Mouse (Mus musculus): ENCODE measurements at regions not wholly inside any gene's neighbourhood (a gene's known extent, or its start where the extent isn't known, plus 50 kb on each side); places are given as distances from the start of the nearest gene placed in this dataset.

GRCm38 (mm10) chr4:64570666-64571065, 523.9 kb upstream of the Tnc start:
- ATAC-seq (ENCODE audit: low FRiP score) (no peak), DNase-seq (ENCODE audit: low spot score) (no peak)
- Histone ChIP-seq H3K4me1 (replicated peaks; ENCODE audit: control insufficient read depth, insufficient read depth, low read length) (no peaks in the 10 kb centered on the region), H3K4me3 (ENCODE audit: low read depth, low read length) (no peak overlapping the region), H3K9ac (ENCODE audit: low read depth, low read length) (no peak overlapping the region), H3K4me2 (replicated peaks; ENCODE audit: low read depth, low read length) (no peak overlapping the region), H3K36me3 (ENCODE audit: control insufficient read depth, insufficient read depth, low read length) (no peaks in the 10 kb centered on the region), H3K27me3 (ENCODE audit: control insufficient read depth, insufficient read depth, low read length) (no peaks in the 10 kb centered on the region), H3K9me3 (ENCODE audit: control insufficient read depth, low read length) (no peaks in the 10 kb centered on the region), H3K27ac (ENCODE audit: low read depth, low read length) (no peak overlapping the region)
- 39% methylated on average over 1 of the region's 1 CpGs for WGBS

GRCm38 (mm10) chr4:64575901-64576300, 529.1 kb upstream of the Tnc start:
- no peaks in the 10 kb centered on the region for H3K36me3 ChIP-seq (ENCODE audit: control insufficient read depth, insufficient read depth, low read length)

GRCm38 (mm10) chr4:64595014-64595599, 528.9 kb upstream of the Pappa start:
- Histone ChIP-seq H3K9me3 (ENCODE audit: control insufficient read depth, low read length) (no peaks in the 10 kb centered on the region), H3K27me3 (ENCODE audit: control insufficient read depth, insufficient read depth, low read length) (no peaks in the 10 kb centered on the region), H3K4me2 (replicated peaks; ENCODE audit: low read depth, low read length) (no peak overlapping the region), H3K4me1 (replicated peaks; ENCODE audit: control insufficient read depth, insufficient read depth, low read length) (no peaks in the 10 kb centered on the region), H3K9ac (ENCODE audit: low read depth, low read length) (no peak overlapping the region), H3K36me3 (ENCODE audit: control insufficient read depth, insufficient read depth, low read length) (no peaks in the 10 kb centered on the region), H3K4me3 (ENCODE audit: low read depth, low read length) (no peak overlapping the region), H3K27ac (ENCODE audit: low read depth, low read length) (no peak overlapping the region)
- WGBS: 79% methylated on average over 8 of the region's 8 CpGs
- DNase-seq (ENCODE audit: low spot score) (no peak), ATAC-seq (ENCODE audit: low FRiP score) (no peak)

More at GRCm38 (mm10) chr4:64575901-64576300, 529.1 kb upstream of the Tnc start:
- no peaks in the 10 kb centered on the region for H3K4me1 ChIP-seq (replicated peaks; ENCODE audit: control insufficient read depth, insufficient read depth, low read length)
- 68% methylated on average over 1 of the region's 1 CpGs for WGBS
- DNase-seq (ENCODE audit: low spot score) (no peak), ATAC-seq (ENCODE audit: low FRiP score) (no peak)
- H3K9ac ChIP-seq (ENCODE audit: low read depth, low read length): no peak overlapping the region
- H3K4me3 ChIP-seq (ENCODE audit: low read depth, low read length): no peak overlapping the region
- no peaks in the 10 kb centered on the region for H3K27me3 ChIP-seq (ENCODE audit: control insufficient read depth, insufficient read depth, low read length)
- H3K4me2 ChIP-seq (replicated peaks; ENCODE audit: low read depth, low read length): no peak overlapping the region
- H3K9me3 ChIP-seq (ENCODE audit: control insufficient read depth, low read length): no peaks in the 10 kb centered on the region
- no peak overlapping the region for H3K27ac ChIP-seq (ENCODE audit: low read depth, low read length)

- Histone ChIP-seq H3K4me2 (replicated peaks; ENCODE audit: low read depth, low read length) (no peak overlapping the region), H3K4me3 (ENCODE audit: low read depth, low read length) (no peak overlapping the region), H3K9me3 (ENCODE audit: control insufficient read depth, low read length) (no peaks in the 10 kb centered on the region), H3K27me3 (ENCODE audit: control insufficient read depth, insufficient read depth, low read length) (no peaks in the 10 kb centered on the region), H3K36me3 (ENCODE audit: control insufficient read depth, insufficient read depth, low read length) (no peaks in the 10 kb centered on the region), H3K4me1 (replicated peaks; ENCODE audit: control insufficient read depth, insufficient read depth, low read length) (no peaks in the 10 kb centered on the region), H3K27ac (ENCODE audit: low read depth, low read length) (no peak overlapping the region), H3K9ac (ENCODE audit: low read depth, low read length) (no peak overlapping the region)
- no peak for DNase-seq (ENCODE audit: low spot score)
- no peak for ATAC-seq (ENCODE audit: low FRiP score)
Measured at GRCm38 (mm10) chr4:64598465-64598864, 525.5 kb upstream of the Pappa start.

GRCm38 (mm10) chr4:64599222-64599621, 524.8 kb upstream of the Pappa start:
- H3K4me2 ChIP-seq (replicated peaks; ENCODE audit: low read depth, low read length): no peak overlapping the region
- H3K9ac ChIP-seq (ENCODE audit: low read depth, low read length): no peak overlapping the region
- H3K27me3 ChIP-seq (ENCODE audit: control insufficient read depth, insufficient read depth, low read length): no peaks in the 10 kb centered on the region
- H3K4me1 ChIP-seq (replicated peaks; ENCODE audit: control insufficient read depth, insufficient read depth, low read length): no peaks in the 10 kb centered on the region
- no peak for ATAC-seq (ENCODE audit: low FRiP score)
- no peaks in the 10 kb centered on the region for H3K9me3 ChIP-seq (ENCODE audit: control insufficient read depth, low read length)
- H3K27ac ChIP-seq (ENCODE audit: low read depth, low read length): no peak overlapping the region
- no peak for DNase-seq (ENCODE audit: low spot score)
- H3K36me3 ChIP-seq (ENCODE audit: control insufficient read depth, insufficient read depth, low read length): no peaks in the 10 kb centered on the region
- WGBS: 87% methylated on average over 4 of the region's 4 CpGs
- no peak overlapping the region for H3K4me3 ChIP-seq (ENCODE audit: low read depth, low read length)

- no peak overlapping the region for H3K4me3 ChIP-seq (ENCODE audit: low read depth, low read length)
- no peak for ATAC-seq (ENCODE audit: low FRiP score)
Measured at GRCm38 (mm10) chr4:64622771-64623170, 501.2 kb upstream of the Pappa start.

GRCm38 (mm10) chr4:64632189-64632588, 491.8 kb upstream of the Pappa start:
- Histone ChIP-seq H3K4me1 (replicated peaks; ENCODE audit: control insufficient read depth, insufficient read depth, low read length) (no peaks in the 10 kb centered on the region), H3K27ac (ENCODE audit: low read depth, low read length) (no peak overlapping the region), H3K9ac (ENCODE audit: low read depth, low read length) (no peak overlapping the region), H3K27me3 (ENCODE audit: control insufficient read depth, insufficient read depth, low read length) (no peaks in the 10 kb centered on the region), H3K9me3 (ENCODE audit: control insufficient read depth, low read length) (no peaks in the 10 kb centered on the region), H3K36me3 (ENCODE audit: control insufficient read depth, insufficient read depth, low read length) (no peaks in the 10 kb centered on the region), H3K4me3 (ENCODE audit: low read depth, low read length) (no peak overlapping the region), H3K4me2 (replicated peaks; ENCODE audit: low read depth, low read length) (no peak overlapping the region)
- no peak for ATAC-seq (ENCODE audit: low FRiP score)
- DNase-seq (ENCODE audit: low spot score): no peak
- WGBS: 64% methylated on average over 1 of the region's 1 CpGs

More at GRCm38 (mm10) chr4:64622771-64623170, 501.2 kb upstream of the Pappa start:
- H3K36me3 ChIP-seq (ENCODE audit: control insufficient read depth, insufficient read depth, low read length): no peaks in the 10 kb centered on the region
- no peaks in the 10 kb centered on the region for H3K4me1 ChIP-seq (replicated peaks; ENCODE audit: control insufficient read depth, insufficient read depth, low read length)
- H3K27ac ChIP-seq (ENCODE audit: low read depth, low read length): no peak overlapping the region
- H3K27me3 ChIP-seq (ENCODE audit: control insufficient read depth, insufficient read depth, low read length): no peaks in the 10 kb centered on the region
- no peaks in the 10 kb centered on the region for H3K9me3 ChIP-seq (ENCODE audit: control insufficient read depth, low read length)
- no peak overlapping the region for H3K9ac ChIP-seq (ENCODE audit: low read depth, low read length)
- DNase-seq (ENCODE audit: low spot score): no peak
- H3K4me2 ChIP-seq (replicated peaks; ENCODE audit: low read depth, low read length): no peak overlapping the region

- Histone ChIP-seq H3K9me3 (ENCODE audit: control insufficient read depth, low read length) (no peaks in the 10 kb centered on the region), H3K4me2 (replicated peaks; ENCODE audit: low read depth, low read length) (no peak overlapping the region), H3K36me3 (ENCODE audit: control insufficient read depth, insufficient read depth, low read length) (no peaks in the 10 kb centered on the region), H3K27me3 (ENCODE audit: control insufficient read depth, insufficient read depth, low read length) (no peaks in the 10 kb centered on the region), H3K9ac (ENCODE audit: low read depth, low read length) (no peak overlapping the region), H3K27ac (ENCODE audit: low read depth, low read length) (no peak overlapping the region), H3K4me1 (replicated peaks; ENCODE audit: control insufficient read depth, insufficient read depth, low read length) (no peaks in the 10 kb centered on the region), H3K4me3 (ENCODE audit: low read depth, low read length) (no peak overlapping the region)
- DNase-seq (ENCODE audit: low spot score) (no peak), ATAC-seq (ENCODE audit: low FRiP score) (no peak)
- 90% methylated on average over 2 of the region's 2 CpGs for WGBS
Measured at GRCm38 (mm10) chr4:64635256-64635962, 488.6 kb upstream of the Pappa start.

GRCm38 (mm10) chr4:64640056-64640455, 483.9 kb upstream of the Pappa start:
- no peak overlapping the region for H3K4me3 ChIP-seq (ENCODE audit: low read depth, low read length)
- WGBS: 85% methylated on average over 3 of the region's 3 CpGs
- no peak overlapping the region for H3K27ac ChIP-seq (ENCODE audit: low read depth, low read length)
- H3K36me3 ChIP-seq (ENCODE audit: control insufficient read depth, insufficient read depth, low read length): no peaks in the 10 kb centered on the region
- H3K4me2 ChIP-seq (replicated peaks; ENCODE audit: low read depth, low read length): no peak overlapping the region
- H3K4me1 ChIP-seq (replicated peaks; ENCODE audit: control insufficient read depth, insufficient read depth, low read length): no peaks in the 10 kb centered on the region
- H3K9ac ChIP-seq (ENCODE audit: low read depth, low read length): no peak overlapping the region
- DNase-seq (ENCODE audit: low spot score): no peak
- H3K9me3 ChIP-seq (ENCODE audit: control insufficient read depth, low read length): no peaks in the 10 kb centered on the region
- H3K27me3 ChIP-seq (ENCODE audit: control insufficient read depth, insufficient read depth, low read length): no peaks in the 10 kb centered on the region
- ATAC-seq (ENCODE audit: low FRiP score): no peak

Data from hindbrain, embryonic 11.5 days (tissue).